Mouse (Mus musculus): ENCODE measurements around the gene Krt86.
"Not testable (repeated sequence)": the region's sequence is repeated elsewhere in the genome, so short reads cannot be mapped to it uniquely, and the experiment has no call there.

Krt86 gene

DNA sequence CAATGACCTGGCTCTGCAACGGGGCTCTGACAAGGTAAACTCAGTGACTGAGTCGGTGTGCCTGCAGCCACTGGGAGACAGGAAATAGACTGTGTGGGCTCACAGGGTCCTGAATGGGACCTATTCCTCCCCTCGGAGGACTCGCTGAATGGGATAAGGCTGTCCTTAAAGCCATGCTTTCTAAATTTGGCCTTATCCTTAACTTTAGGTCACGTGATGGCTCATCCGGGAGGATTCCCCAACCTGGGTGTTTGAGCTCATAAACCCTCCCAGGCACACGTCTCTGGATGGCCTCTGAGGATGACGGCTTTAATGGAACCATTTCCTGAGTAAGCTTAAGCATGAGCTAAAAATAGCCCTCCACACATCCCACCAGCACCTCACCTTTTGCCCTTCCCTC lies 19.4 kb downstream of the Krt86 start:
- no peak for DNase-seq (ENCODE audit: low spot score in 2 of 2)

DNA sequence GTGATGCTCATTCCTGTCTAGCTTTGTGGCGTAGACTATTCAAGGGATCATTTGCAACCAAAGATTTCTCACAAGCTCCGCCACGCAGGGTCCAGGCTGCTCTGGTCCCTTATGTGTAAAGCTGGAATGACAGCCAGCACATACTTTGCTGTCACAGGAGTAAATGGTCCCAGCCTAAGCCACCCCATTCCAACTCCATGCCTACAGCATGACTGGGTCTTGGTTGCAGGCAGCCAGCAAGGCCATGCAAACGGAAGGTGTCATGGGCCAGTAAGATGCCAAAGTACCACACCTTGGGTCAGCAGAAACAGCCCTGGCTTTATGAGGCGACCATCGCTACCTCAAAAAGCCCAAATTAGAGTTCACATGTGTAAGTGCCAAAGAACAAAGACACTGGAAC lies 20.4 kb downstream of the Krt86 start:
- no peak for DNase-seq (ENCODE audit: low spot score in 2 of 2)

GRCm38 (mm10) chr15:101494203-101494602 lies 20.9 kb downstream of the Krt86 start:
- DNase-seq (ENCODE audit: low spot score in 2 of 2): no peak

DNA sequence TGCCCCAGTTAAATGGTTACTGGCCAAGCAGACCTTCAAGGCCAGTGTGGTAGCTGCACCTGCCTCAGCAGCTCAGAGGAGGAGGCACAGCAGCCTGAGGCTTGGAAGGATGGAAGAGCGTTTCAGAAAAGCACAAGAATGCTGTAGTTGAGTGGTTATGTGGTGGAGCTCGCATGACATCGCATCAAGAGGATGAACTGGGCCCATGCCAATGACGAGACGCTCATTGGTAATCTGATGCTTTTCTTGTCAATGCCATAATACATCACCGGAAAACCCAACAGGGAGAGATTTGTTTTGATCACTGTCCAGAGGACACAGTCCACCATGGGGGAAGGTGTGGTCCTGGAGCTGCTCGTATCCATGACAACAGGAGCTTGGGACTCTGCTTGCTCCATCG lies 22.0 kb downstream of the Krt86 start:
- no peak for DNase-seq (ENCODE audit: low spot score in 2 of 2)

DNA sequence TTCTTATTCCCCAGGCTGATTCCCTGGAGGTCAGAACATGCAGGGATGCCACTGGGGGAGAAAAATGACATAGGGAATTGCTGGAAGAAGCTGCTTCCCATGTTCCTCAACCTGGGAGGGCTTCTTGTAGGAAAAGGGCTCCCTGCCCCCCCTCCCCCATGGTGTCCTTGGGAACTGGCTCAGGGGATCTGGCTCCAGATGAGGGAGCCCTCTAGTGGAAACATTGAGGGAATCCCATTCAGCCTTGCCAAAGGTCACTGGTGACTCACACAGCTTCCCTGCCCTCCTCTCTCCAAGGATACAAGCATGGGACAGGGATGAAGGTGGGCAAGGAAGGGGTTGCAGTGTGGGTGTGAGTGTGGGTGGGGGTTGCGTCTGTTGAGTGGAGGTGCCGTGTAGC lies 23.9 kb downstream of the Krt86 start:
- no peak for DNase-seq (ENCODE audit: low spot score in 2 of 2)

GRCm38 (mm10) chr15:101506896-101507758 lies 33.8 kb downstream of the Krt86 start:
- no peak for DNase-seq (ENCODE audit: low spot score in 2 of 2)

DNA sequence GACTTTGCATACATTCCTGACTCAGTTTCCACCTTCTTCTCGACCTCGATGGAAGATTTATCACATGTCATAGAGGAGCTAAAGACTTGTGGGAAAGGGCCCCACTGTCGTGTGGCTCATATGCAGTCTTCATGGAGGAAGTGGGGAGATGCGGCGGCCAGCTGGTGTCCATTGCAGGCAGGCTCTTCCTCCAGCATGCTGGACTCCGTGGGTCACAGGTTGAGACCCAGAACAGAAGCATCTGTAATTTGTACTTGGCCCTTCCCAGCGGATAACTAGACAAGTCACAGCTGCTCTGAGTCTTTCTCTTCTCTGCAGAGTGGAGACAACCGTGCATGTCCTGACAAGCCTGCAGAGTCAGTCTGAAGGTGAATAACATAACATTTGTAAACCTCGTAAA lies 35.0 kb downstream of the Krt86 start:
- DNase-seq (ENCODE audit: low spot score in 2 of 2): no peak

DNA sequence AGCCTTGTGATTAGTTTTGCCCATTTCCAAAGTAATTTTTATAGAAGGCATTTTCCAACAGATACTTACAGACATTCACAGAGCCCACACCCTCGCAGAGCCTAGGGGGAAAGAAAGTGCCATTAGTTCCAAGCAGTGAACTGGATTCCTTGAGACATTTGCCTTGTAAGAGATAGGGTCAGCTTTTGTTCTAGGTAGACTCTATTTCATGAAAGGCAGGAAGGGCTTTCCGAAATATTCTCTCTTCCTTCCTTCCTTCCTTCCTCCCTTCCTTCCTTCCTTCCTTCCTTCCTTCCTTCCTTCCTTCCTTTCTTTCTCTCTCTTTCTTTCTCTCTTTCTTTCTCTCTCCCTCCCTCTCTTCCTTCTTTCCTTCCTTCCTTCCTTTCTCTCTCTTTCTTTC lies 43.9 kb downstream of the Krt86 start, which contains the start of gene Gm49425:
TSS of gene Gm49425 (minus strand) at position 101 of the 400 bp plus-strand sequence.
- DNase-seq (ENCODE audit: low spot score in 2 of 2): not testable (repeated sequence)

DNA sequence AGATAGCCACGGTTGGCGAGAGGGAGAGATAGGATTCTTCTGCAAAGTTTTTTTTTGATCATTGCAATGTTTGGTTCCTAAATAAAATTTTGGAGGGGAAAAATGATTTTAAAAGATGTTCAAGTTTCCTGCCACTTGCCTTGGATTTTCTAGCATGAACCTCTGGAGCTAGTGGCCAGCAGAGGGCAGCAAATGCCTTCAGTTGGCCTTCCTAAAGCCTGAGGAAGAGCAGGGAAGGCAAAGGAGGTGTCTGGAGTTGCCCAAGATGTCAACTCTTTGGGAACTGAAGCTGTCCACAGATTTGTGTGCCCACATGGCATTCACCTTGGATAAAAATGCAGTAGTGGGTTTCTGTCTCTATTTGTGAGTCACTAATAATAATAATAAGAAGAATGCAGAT lies 46.5 kb downstream of the Krt86 start:
- DNase-seq (ENCODE audit: low spot score in 2 of 2): peak; percentile 47 to 71

- DNase-seq (ENCODE audit: low spot score in 2 of 2): no peak
These were observed 49.4 kb downstream of the Krt86 start for GRCm38 (mm10) chr15:101522556-101523232.

All from frontal cortex, postnatal 14 days (tissue).